Mouse (Mus musculus) adrenal gland, adult (tissue): Measurements from ENCODE around the gene Hist2h3b.
A peak's percentile ranks its signal among the peaks of the same experiment; 100 is the strongest.
"Not testable (repeated sequence)": the region's sequence is repeated elsewhere in the genome, so short reads cannot be mapped to it uniquely, and the experiment has no call there.

Experiments
- DNase-seq, 2 experiments: peaks; one replicate each; pipeline ENCODE4 v3.0.0; 2022 to 2023; ENCODE audit warnings: low spot score in 1 of 2; ENCODE audit not compliant: inconsistent age in 2 of 2

Gene Hist2h3b

DNA sequence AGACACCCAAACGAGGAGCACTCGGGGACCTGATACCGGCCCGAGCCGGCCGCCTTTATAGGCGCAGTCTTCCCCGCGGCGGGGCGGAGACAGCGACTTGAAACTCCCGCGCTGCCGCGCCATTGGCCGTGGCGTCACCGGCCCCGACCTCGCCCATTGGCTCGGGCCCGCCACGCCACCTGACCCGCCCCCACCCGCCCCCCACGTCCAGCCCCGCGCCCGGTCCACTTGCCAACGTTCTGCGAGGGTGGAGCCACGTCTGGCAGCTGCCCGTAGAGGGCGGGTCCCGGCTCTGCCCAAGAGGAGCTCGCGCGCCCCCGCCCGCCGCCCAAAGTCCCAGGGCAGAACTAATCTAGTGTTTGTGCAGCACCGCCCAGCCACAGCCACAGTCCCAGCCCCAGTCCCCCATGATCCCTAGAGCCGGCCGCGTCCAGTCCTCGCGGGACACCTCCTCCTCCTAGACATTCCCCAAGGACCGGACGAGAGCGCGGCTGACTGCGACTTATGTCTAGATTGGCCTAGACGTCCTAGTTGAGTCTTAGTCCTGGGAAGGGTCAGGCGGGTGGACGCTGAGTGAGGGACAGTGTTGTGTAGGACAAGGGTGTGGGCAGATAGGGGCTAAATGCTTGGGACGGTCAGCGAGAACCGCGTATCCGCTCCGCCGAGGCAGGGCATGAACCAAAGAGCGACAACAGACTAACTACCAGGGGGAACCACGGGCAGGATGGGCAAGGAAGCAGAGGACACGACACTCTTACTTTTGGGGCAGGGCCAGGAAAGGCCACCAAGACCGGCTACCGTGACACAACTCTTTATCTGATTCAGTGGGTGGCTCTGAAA lies 29.3 kb upstream of the Hist2h3b start, which contains the start of gene Hist2h3c2:
Gene Hist2h3c2 (minus strand): TSS at position 174 of the 840 bp plus-strand sequence.
- DNase-seq: peak; percentile 63 to 83

DNA sequence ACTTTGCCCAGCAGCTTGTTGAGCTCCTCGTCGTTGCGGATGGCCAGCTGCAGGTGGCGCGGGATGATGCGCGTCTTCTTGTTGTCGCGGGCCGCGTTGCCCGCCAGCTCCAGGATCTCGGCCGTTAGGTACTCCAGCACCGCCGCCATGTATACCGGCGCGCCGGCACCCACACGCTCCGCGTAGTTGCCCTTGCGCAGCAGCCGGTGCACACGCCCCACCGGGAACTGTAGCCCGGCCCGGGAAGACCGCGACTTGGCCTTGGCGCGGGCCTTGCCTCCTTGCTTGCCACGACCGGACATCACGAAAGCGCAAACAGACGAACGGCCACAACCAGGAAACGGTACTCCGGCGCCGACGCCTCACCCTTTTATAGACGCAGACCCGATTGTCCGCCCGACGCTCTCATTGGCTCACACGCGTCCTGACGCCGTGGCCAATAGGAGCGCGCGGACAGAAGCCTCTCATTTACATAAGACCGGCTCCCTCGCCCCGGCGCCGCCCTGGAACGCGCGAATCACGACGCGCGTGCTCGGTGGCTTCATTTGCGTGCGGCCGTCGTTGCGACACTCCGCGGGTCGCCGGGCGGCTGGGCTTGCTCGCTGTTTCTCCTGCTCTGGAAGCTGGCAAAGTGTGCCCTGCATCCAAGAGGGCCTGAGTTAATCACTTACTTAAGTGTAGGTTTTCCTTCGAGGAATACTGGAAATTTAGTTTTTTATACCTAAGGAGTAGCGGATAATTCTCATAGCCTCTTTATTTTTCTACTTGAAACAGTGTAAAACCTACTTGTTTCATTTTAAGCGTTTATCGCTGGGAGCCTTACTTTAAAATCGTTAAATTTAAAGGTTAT lies 28.3 kb upstream of the Hist2h3b start, which contains the start of gene Hist2h2aa2:
Gene Hist2h2aa2 (minus strand): TSS at position 328 of the 850 bp plus-strand sequence.
- peak; percentile 98 to 100 for DNase-seq

DNA sequence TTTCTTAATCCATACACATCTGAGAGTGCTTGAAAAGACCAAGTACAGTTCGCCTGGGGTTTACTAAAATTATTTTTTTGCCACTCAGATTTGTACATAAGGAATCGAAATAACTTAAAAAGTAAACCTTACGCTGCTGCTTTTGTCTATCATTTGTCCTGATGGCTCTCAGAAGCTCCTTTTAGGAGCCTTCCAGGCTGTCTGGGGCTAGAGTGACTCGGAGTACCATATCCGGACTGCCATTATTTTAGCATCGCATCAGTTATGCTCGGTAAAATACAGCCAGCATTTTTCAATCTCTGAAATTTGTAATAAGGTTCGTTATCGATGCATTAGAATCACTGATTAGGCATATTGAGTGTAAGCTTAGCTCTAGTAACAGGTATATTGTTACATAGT lies 27.7 kb upstream of the Hist2h3b start:
- DNase-seq: no peak

DNA sequence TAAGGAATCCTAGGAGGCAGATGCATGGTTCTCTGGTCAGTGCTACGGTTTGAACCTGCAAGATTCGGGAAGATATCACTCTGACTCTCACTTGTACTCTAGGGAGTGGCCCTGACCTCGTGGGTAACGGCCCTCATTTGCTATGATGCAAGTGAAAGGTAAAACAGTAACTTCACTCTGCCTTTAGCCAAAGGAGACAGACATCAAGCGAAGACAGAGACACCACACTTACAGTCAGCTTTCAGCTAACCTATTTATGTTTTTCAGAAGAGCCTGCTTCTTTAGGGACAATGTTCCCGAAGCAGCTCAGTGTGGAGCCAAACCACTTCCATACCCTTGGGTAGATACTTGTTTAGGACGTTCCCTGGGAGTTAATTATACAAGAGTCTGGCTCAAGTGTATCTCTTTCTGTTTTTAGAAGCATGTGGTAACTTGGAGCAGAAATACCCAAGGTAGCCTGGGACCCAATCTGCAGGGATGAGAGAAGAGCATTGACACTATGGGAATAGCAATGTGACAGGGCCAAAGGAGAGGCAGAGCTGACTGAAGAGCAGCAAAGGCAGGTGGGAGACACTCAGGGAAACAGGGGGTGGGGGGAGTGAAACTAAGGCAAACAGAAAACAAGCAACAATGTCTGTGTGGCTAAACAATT lies 24.4 kb upstream of the Hist2h3b start:
- peak in 1 of 2 experiments; percentile 72 for DNase-seq

DNA sequence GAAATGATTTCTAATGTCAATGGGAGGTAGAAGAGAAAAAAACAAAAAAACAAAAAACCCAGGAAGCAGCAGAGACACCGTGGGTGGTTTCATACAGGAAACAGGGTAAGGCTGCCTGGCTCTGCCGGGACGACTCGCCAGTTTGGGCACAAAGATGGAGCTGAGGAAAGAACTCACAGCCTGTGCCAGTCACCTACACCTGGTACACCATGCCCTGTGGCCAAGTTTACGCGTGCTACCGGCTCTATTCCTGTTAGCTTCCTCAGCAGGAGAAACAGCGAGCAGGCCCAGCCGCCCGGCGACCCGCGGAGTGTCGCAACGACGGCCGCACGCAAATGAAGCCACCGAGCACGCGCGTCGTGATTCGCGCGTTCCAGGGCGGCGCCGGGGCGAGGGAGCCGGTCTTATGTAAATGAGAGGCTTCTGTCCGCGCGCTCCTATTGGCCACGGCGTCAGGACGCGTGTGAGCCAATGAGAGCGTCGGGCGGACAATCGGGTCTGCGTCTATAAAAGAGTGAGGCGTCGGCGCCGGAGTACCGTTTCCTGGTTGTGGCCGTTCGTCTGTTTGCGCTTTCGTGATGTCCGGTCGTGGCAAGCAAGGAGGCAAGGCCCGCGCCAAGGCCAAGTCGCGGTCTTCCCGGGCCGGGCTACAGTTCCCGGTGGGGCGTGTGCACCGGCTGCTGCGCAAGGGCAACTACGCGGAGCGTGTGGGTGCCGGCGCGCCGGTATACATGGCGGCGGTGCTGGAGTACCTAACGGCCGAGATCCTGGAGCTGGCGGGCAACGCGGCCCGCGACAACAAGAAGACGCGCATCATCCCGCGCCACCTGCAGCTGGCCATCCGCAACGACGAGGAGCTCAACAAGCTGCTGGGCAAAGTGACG lies 23.2 kb upstream of the Hist2h3b start, which contains the start of gene Hist2h2aa1:
Gene Hist2h2aa1 (plus strand): TSS at position 495 of the 884 bp plus-strand sequence.
- DNase-seq: peak; percentile 92 to 97

DNA sequence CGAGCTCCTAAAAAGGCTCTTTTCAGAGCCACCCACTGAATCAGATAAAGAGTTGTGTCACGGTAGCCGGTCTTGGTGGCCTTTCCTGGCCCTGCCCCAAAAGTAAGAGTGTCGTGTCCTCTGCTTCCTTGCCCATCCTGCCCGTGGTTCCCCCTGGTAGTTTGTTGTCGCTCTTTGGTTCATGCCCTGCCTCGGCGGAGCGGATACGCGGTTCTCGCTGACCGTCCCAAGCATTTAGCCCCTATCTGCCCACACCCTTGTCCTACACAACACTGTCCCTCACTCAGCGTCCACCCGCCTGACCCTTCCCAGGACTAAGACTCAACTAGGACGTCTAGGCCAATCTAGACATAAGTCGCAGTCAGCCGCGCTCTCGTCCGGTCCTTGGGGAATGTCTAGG lies 22.4 kb upstream of the Hist2h3b start:
- peak in 1 of 2 experiments; percentile 39 for DNase-seq

DNA sequence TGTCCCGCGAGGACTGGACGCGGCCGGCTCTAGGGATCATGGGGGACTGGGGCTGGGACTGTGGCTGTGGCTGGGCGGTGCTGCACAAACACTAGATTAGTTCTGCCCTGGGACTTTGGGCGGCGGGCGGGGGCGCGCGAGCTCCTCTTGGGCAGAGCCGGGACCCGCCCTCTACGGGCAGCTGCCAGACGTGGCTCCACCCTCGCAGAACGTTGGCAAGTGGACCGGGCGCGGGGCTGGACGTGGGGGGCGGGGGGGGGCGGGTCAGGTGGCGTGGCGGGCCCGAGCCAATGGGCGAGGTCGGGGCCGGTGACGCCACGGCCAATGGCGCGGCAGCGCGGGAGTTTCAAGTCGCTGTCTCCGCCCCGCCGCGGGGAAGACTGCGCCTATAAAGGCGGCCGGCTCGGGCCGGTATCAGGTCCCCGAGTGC lies 22.0 kb upstream of the Hist2h3b start, which contains the start of gene Hist2h3c1:
Gene Hist2h3c1 (plus strand): TSS at position 259 of the 430 bp plus-strand sequence.
- DNase-seq: not testable (repeated sequence)

DNA sequence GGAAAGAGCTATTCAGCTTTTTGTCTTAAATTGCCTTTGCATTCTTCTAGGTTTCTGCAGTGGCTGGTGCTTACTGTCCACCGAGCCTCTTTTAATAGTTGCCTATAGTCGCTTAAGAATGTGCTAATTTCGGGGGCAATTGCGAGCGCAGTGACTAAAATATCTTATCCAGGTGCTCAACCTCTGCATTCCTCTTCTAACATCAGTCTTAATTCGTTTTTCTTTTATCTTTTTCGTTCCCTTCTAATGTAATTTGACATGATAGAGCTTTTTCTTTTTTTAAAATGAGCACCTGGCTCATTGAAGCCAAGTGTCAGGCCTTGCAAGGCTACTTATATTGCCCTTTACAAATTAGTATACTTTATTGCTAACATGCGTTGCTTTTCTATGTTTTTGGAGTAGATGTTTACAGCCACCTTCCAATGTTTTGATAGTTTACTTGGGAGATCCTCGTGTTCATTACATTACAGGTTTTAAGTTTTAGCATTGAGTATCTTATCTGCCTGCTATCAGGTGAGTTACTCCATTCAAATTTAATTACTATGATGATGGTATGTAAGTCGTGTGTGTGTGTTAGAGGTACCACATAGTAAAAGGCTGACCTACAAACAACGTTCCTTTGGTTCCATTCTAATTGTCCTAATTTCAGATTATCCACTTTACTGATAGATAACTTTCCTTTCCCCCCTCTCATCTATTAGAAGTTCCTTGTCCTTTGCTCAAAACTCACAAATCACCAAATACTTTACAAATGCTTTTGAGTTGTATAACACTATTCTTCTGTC lies 20.9 kb upstream of the Hist2h3b start:
- peak in 1 of 2 experiments; percentile 45 for DNase-seq

DNA sequence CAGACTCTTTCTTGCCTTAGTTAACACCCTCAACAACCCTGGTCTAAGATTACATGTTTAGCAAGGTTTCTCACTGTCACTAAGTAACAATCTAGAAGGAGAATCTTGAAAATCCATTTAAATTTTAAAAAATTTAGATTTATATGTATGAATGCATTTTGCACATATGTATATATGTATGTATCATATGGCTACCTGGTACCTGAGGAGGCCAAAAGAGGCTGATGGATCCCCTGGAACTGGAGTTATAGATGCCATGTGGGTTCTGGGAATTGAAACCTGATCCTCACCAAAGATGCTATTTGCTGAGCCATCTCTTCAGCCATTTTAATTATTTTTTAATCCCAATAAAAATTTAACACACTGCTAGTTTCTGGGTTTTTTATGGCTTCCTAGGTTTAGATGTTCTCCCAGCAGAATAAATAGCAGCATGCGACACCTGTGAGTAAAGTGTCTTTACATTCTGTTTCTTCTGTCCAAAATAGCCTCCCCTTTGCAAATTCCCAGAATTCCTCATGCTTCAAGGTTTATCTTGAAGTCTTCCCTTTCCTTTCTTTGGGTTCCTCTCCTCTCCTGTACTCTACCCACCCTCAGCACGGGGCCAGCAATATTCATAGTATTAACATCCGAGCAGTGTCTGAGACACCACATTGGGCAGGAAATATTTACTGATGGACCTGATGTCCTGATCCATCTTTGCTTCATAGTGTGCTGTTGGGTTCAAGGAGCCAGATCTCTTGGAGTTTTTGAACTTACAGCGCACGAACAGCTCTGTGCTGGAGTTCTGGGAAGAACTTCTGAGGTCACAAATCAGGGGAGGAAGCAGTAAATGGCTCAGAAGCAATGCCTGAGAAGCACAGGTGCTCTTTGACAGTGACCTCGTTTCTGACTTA lies 20.1 kb upstream of the Hist2h3b start:
- no peak for DNase-seq

DNA sequence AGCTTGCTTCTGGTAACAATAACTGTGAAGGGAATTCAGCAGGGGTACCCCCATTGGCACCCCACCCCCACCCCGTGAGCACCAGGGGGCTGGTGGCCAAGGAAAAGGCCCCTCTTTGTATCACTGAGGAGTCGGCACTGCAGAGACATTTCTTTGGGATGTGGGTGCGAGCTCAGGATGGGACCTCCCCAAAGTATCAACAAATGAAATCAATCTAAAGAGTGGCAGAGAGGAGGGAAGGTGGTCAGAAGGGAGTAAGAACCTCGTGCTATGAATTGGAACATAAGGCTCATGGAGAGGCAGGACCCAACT lies 19.5 kb upstream of the Hist2h3b start:
- no peak for DNase-seq

DNA sequence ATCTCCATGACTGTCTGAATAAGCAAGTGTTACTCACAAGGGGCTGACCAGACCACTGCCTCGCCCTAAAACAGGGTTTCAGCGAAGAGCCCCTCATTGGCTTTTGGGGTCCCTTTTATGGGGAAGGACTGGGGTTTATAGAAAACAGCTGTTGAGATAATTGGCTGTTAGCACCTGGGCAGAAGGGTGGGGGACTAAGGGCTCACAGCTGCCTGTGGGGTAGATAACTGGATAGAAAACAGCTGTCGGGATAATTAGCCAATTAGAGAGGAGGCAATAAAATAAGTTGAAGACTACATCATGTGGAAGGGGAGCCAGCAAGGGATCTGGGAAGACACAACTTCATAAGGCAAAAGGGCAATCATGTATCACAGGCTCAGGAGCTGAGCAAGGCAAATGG lies 17.6 kb upstream of the Hist2h3b start:
- no peak for DNase-seq

DNA sequence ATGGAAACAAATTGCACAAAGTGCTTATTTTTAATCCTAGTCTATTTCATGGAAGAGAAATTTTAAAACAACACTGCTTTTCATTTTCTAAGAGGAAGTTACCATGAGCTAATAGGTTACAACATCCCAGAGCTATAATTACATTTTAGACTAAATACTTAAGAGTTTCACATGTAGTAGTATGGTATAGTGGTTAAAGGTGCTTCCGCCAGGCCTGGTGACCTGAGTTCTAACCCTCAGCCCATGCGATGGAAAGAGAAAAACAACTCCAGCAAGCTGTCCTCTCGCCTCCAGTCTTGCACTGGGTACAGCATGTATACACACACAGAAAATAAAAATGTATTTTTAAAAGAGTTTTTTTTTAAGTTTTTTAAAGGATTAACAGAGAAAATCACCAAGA lies 16.7 kb upstream of the Hist2h3b start:
- DNase-seq: no peak

DNA sequence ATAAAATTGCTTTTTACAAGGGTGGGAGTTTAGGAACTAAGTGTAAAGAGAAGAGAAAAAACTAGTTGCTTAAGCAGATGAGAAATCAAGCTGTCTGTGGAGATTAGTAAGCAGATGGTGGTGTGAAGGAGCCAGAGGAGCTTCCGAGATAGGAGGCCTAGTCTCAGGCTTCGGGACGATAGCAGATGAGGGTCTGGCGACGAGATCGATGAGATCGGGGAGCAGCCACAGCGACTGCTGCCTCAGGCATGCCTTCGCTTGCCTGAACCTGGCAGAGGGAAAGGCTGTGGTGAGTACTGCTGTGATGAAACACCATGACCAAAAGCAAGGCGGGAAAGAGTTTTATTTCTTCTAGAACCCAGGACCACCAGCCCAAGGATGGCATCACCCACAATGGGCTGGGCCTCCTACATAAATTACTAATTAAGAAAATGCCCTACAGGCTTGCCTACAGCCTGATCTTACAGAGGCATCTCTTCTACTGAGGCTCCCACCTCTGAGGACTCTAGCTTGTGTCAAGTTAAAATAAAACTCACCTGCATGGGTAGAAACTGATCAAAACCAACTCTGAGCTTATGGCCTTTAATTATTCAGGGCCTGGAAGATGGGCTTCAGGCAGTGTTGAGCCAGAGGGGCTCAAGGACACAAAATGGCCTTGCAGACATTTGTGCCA lies 13.6 kb upstream of the Hist2h3b start:
- DNase-seq: no peak

DNA sequence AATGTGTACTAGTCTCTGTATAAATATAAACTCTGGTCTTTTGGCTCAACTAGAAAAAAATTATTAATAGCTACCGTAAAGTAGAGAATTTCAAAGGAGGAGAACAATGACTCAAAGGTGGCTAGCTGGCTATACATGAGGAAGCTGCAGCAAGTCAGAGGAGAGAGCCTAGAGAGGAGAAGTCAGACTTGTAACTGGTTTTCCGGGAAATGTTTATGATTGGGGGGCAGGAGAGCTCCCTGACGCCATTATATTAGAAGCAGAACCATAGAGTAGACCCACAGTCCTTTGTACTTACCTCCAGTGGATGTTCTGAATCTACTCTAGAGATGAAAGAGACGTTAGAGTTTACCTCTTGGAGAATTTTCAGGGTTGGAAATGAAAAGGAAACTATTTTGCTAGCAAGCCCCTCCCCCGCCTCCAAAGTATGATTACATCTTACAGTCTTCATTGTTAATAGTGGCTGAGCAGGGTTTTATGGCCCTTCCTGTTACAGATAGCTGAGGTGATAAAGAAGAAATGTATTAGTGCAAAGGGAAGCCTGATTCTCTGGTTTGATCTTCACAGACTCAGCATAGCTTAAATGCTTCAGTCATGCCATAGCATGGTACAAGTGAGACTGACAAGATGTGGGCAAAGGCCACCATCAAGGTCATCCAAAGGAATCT lies 12.4 kb upstream of the Hist2h3b start:
- DNase-seq: no peak

DNA sequence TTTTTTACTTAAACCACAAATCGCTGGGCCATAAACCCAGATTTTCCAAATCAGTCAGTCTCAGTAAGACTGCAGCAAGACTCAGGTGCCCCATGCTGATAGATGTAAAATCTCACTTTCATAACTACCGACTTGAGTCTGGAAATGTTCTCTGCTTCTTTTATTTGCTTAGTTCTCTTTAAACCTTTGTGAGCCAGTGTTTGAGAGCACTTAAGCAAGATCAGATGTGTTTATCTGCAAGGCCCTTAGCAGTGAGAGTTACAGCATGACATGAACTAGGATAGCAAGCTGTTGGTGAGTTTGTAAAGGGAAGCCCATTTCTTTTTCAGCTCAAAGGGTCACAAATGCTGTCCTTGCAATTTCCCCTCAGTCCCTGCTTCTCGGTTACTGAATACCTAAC lies 11.3 kb upstream of the Hist2h3b start:
- DNase-seq: no peak

DNA sequence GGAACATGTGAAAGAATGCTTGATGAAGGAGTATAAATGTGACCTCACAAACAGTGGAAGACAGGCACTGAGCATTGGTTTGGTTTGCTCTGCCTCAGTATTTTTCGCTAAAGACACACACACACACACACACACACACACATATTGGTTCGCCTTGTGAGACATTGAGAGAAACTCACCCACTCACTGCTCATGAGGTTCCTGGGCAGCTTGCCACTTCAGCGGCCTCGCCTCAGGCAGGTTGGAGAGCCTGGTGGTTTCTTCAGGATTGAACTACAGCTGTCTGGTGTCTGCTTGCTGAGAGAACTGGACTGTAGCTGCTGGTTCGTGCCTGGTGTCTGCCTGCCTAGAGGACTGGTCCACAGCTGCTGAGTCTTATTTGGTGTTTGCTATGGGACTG lies 8.2 kb upstream of the Hist2h3b start:
- DNase-seq: no peak

DNA sequence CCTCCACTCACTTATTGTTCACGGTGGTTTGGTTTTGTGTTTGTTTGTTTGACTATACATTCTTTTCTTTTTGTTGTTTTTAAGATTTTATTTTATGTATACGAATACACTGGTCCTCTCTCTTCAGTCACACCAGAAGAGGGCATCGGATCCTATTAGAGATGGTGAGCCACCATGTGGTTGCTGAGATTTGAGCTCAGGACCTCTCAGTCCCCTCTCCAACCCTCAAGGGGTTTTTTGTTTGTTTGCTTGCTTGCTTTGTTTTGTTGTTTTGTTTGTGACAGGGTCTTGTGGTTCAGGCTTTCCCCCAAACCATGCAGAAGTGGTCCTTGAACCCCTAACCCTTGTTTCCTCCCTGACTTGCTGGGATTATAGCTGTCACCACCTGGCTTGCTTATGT lies 6.8 kb upstream of the Hist2h3b start:
- DNase-seq: peak in 1 of 2 experiments; percentile 52
